Mouse (Mus musculus) brain, embryonic 18.5 days (tissue): ENCODE results near the gene Slit1.

ENCODE experiments used
- DNase-seq: peaks from one replicate; pipeline ENCODE4 v3.0.0-alpha.2; 2012; ENCODE audit warnings: low read depth, low spot score

Slit1 gene

DNA sequence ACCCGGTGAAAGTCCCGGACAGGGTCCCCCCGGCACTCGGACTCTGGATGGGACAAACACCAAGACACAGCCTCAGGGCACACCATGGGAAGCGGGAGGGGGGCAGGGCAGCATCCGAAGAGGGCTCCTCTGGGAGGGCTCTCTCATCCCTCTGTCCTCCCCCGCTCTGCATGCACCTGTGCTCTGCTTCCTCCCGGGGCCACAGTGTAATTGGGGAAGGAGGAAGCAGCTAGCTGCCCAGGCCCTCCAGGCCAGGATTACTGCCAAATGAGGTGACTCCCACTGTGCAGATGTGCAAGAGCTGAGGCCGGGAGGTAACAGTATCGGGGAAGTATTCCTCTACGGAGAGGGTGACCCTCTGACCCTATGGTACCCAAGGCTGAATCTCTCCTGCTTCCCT, 142.8 kb downstream of the Slit1 start:
- DNase-seq, result no peak

DNA sequence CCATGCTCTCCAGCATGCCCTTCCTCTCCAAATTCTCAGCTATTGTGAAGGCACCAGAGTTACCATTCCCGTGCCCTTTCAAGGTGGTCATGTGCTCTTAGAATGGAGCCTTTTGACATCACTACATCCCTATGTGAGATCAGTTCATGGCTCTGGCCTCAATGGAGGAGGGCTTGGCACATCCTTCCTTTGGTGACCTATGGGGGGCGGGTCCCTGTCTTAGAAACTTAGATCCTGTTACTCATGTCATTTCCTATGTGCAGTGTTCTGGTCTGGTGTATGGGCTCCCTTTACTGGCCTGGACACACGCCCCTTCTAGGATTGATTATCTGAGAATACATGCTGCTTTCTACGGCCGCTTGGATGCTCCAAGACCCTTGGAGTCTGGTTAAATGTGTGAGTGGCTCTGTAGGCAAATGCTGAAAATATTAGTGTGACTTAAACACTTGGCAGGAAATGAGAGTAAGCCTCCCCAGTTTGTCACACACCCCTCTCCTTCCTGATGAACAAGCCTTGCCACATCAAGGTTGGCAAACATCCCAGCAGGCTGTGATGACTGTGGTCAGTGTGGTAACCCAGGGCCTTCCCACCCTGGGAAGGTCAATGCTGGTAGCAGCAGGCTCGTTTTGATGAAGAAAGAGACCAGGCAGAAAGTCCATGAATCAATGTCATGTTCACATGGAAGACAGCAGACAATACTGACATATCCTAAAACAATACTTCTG, 146.1 kb downstream of the Slit1 start:
- DNase-seq, result no peak

DNA sequence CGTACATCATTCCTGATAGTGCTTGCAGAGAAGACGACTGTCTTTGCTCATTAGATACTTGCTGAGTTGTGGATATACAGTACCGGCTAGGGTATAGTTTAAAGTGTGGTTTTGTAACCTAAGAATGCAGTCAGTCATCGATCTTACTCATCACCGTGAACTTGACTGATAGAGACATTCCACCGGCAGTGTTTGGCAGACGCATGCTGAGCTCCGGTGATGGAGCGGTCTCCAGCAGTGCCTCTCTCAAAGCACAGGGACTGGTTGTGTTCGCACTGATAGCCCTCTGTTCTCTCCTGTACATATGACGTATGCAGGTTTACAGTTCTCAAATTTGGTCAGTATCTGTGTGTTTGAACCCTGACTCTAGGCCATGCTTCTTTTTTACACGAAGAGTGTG, 151.7 kb downstream of the Slit1 start:
- no peak for DNase-seq

DNA sequence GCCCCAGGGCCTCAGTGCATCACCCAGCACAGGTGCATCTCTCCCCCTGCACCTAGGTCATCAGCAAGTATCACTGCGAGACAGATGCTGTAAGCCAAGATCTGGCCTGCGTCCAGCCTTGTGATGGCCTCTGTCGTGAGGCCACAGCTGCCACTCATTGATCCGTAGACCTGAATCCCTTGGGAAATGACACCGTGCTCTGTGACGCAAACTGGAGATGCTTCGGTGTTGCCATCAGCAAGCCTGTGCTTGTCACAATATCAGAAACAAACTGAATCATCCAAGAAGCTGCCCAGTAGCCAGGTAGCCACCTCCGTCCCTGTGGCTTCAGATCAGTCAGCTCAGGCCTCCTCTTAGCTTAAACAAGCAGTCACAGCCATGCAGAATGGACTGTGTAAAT, 153.8 kb downstream of the Slit1 start:
- DNase-seq, result no peak

DNA sequence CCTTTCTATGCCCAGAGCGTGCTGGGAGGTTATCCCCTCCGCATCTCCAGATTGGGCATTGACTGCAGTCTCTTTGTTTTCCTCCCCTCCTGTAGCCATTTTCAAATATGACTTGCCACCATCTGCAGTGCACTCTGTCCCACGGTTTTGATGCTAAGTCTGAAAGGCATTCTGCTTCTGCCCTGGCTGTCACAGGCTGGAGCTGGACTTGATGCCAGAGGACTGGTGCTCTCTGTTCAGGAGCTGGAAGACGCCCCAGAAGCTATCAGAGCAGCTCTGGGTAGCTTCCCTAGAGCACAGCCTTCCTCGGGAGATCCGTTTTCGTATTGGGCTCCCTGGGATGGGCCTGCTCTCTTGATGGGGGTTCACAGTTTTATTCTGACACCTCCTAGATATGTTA, 154.4 kb downstream of the Slit1 start:
- no peak for DNase-seq

DNA sequence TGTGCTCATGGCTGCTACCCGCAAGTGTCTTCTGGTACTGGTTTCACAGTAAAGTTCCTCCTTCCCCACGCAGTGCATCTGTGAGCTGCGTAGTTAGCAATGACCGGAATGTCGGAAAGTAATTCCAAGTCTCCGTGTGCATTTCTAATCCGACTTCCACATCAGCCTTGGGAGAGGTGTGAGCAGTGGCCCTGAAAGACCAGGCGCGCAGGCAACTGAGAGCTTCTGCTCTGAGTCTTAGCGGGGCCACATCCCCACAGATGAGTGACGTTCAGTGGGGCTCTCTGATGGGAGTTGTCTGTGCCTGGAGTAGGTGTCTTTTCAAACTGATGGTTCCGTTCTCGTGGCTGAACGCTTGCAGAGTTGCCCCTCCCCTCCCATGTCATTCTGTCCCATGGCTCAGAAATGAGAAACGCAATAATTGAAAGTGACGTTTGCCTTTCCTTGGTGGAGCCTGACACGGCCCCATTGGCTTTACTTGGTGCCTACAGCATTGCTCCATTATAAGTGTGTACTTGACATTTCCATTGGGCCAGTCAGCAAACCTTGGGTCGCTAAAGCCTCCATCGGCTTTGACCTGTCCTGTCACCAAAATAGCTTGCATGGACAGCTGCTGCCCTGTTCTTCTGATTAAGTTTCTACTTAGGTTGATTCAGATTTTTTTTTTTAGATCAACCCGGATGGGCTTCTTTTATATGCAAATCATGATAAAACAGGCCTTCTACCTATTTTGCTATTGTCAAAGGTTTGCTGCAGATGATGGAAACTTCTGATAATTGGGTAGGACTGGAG, 155.8 kb downstream of the Slit1 start:
- DNase-seq, result no peak

DNA sequence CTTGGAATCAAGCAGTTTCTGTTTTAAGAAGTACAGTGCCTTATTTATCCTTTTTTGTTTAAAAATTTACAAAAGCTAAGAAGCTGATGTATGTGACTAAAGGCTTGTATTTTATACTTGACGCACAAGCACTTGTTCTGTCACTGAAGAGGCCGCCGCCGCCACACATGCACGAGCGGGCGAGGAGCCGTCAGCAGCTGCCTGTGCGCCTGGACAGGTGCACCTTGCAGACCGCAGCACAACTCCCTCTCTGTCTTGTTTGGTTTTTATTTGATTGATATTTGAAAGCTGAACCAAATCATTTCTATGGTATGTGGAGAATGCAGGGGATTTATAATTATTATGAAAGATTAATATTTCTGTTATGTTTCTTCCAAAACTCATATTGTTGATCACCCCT, 156.7 kb downstream of the Slit1 start:
- DNase-seq, result no peak

DNA sequence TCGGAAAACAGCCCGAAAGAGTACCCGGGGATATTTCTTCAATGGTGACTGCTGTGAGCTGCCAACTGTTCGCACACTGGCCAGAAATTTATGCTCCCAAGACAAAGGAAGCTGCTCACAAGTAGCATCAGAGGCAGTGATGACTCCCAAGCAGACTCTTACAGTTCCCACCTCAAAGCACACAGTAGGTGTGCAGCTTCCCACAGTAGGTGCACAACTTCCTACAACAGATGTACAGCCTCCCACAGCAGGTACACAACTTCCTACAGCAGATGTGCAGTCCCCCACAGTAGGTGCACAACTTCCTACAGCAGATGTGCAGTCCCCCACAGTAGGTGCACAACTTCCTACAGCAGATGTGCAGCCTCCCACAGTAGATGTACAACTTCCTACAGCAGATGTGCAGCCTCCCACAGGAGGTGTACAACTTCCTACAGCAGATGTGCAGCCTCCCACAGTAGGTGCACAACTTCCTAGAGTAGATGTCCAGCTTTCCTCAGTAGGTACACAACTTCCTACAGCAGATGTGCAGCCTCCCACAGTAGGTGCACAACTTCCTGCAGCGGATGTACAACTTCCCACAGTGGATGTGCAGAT, 160.4 kb downstream of the Slit1 start:
- no peak for DNase-seq

GRCm38 (mm10) chr19:41581706-41582420, 161.6 kb downstream of the Slit1 start, which contains the start of gene Gm340:
Gm340 (plus strand) TSS chr19:41582370.
- DNase-seq, result no peak

GRCm38 (mm10) chr19:41579311-41579920, 164.0 kb downstream of the Slit1 start:
- DNase-seq, result no peak

- DNase-seq, result no peak
Measured at GRCm38 (mm10) chr19:41577576-41577975, 165.9 kb downstream of the Slit1 start.

DNA sequence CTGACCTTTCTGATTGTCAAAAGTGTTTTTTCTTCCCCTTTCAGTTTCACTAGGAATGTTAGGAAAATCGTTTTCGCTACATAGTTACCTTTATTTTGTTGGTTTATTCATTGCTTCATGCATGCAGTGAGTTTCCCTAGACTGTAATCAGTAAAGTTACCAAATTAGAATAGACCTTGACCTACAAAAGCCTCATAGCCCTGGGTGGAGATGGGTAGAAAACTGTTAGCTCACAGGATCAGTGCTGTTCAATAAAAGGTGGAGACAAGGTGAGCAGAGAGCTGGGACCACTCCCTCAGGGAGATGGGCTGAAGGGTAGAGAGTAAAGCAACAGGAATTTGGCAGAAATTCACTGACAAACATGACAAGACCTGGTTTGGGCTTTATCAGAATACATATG, 169.8 kb downstream of the Slit1 start:
- no peak for DNase-seq

DNA sequence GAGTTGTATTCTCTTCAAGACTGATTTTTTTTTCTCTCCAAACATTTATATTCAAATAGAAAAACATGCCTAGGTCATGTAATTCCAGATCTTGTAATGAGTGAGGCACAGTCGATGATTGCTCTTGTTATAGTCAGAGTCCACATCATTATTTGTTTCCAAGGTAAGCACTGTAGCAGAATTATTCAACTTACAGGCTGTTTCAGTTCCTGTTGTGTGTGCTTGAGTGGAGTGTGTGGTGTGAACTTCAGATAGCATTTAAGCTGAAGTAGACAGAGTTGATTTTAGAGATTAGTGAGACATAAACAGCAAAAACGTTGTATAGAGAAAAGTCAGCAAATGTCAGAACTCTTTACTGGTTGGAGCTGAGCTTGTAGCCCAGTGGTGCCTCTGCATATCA, 174.7 kb downstream of the Slit1 start:
- DNase-seq, result no peak

- no peak for DNase-seq
Measured at GRCm38 (mm10) chr19:41560856-41561255, 182.6 kb downstream of the Slit1 start.

DNA sequence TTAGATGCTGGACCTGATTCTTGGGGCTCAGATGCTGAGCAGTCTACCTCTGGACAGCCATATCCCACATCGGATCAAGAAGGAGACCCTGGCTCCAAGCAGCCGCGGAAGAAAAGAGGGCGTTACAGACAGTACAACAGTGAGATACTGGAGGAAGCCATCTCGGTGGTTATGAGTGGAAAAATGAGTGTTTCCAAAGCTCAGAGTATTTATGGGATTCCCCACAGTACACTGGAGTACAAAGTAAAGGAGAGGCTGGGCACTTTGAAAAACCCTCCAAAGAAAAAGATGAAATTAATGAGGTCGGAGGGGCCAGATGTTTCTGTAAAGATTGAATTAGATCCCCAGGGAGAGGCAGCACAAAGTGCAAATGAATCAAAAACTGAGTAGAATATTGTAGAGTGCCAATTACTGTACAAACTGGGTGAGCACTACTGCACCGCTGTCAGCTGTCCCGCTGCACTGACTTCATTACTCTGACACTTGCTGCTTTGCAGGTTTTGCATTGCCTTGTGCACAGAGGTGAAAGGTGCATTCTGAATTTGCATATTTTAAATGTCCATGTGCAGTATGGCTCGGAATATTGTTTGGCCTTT, 184.5 kb downstream of the Slit1 start:
- DNase-seq, result no peak

GRCm38 (mm10) chr19:41557491-41557890, 186.0 kb downstream of the Slit1 start:
- no peak for DNase-seq

- DNase-seq, result no peak
Measured at GRCm38 (mm10) chr19:41556981-41557380, 186.5 kb downstream of the Slit1 start.
